Mouse (Mus musculus) granulocyte monocyte progenitor cell, adult 5-6 weeks (primary cell): ENCODE data around the gene AC131692.1. TPM values are rescaled to one million over a fixed set of nuclear protein-coding genes. Genes with fewer than 3 reads are reported as not detected.

ENCODE experiments used
- ATAC-seq: replicated peaks from 2 replicates; pipeline ENCODE4 v1.8.0; 2016; ENCODE audit warnings: mild to moderate bottlenecking, moderate TSS enrichment, inconsistent platforms; ENCODE audit not compliant: poor library complexity, severe bottlenecking
- total RNA-seq, 2 experiments: library from RNA; stranded (forward) in 1 of 2; stranded (reverse) in 1 of 2; fragments of 200-712, 200-1000 nt in 1 of 2; fragments of >200 nt in 1 of 2; fragmentation: Nextera tagmentation in 1 of 2; gene quantifications; 2 replicates each; pipeline ENCODE4 v1.2.3; 2014 to 2017

AC131692.1 gene
- total RNA-seq, 2 experiments from 2014 or later, result 2.2 TPM; not detected in 1

- peak; percentile 71 for ATAC-seq
Measured at GRCm38 (mm10) chr19:6141394-6141749, 47.2 kb downstream of the AC131692.1 start, which contains the start of gene Arl2. Arl2 (minus strand) TSS chr19:6141548.

GRCm38 (mm10) chr19:6144842-6145241 is 50.6 kb downstream of the AC131692.1 start:
- ATAC-seq, result no peak

Other genes starting within 250 kb of the AC131692.1 start
Only the 30 nearest of the 31 such genes appear.
- 17.9 and 25.4 TPM in 2 replicates for gene Frmd8, start 219.1 kb upstream of the AC131692.1 start, total RNA-seq (2014; fragmentation: Nextera tagmentation)
- 19.0 and 28.4 TPM in 2 replicates for gene Frmd8, start 219.1 kb upstream of the AC131692.1 start, total RNA-seq (2017)
- 38.2 and 44.5 TPM in 2 replicates for gene Slc25a45, start 216.6 kb upstream of the AC131692.1 start, total RNA-seq (2014; fragmentation: Nextera tagmentation)
- 35.5 and 35.6 TPM in 2 replicates for gene Slc25a45, start 216.6 kb upstream of the AC131692.1 start, total RNA-seq (2017)
- gene Tigd3, start 200.3 kb upstream of the AC131692.1 start, total RNA-seq (2014; fragmentation: Nextera tagmentation), result 1.1 and 2.5 TPM in 2 replicates
- gene Tigd3, start 200.3 kb upstream of the AC131692.1 start, total RNA-seq (2017), result 2.3 and 4.4 TPM in 2 replicates
- 97.3 and 126 TPM in 2 replicates for gene Dpf2, start 181.4 kb upstream of the AC131692.1 start, total RNA-seq (2014; fragmentation: Nextera tagmentation)
- gene Dpf2, start 181.4 kb upstream of the AC131692.1 start, total RNA-seq (2017), result 62.7 and 108 TPM in 2 replicates
- gene Cdc42ep2, start 169.6 kb upstream of the AC131692.1 start, total RNA-seq (2014; fragmentation: Nextera tagmentation), result 0.23 TPM in 1 of 2 replicates, not detected in the other
- not detected in 2 replicates for gene Cdc42ep2, start 169.6 kb upstream of the AC131692.1 start, total RNA-seq (2017)
- 122 and 129 TPM in 2 replicates for gene Pola2, start 130.2 kb upstream of the AC131692.1 start, total RNA-seq (2014; fragmentation: Nextera tagmentation)
- gene Pola2, start 130.2 kb upstream of the AC131692.1 start, total RNA-seq (2017), result 56.9 and 64.9 TPM in 2 replicates
- not detected in 2 replicates for gene Slc22a20, start 108.3 kb upstream of the AC131692.1 start, total RNA-seq (2014; fragmentation: Nextera tagmentation)
- gene Slc22a20, start 108.3 kb upstream of the AC131692.1 start, total RNA-seq (2017), result not detected in 2 replicates
- 35.2 and 38.6 TPM in 2 replicates for gene Capn1, start 78.5 kb upstream of the AC131692.1 start, total RNA-seq (2014; fragmentation: Nextera tagmentation)
- gene Capn1, start 78.5 kb upstream of the AC131692.1 start, total RNA-seq (2017), result 32.2 and 37.7 TPM in 2 replicates
- 33.6 and 46.5 TPM in 2 replicates for gene Syvn1, start 47.8 kb upstream of the AC131692.1 start, total RNA-seq (2014; fragmentation: Nextera tagmentation)
- 3.8 and 8.2 TPM in 2 replicates for gene Syvn1, start 47.8 kb upstream of the AC131692.1 start, total RNA-seq (2017)
- 39.7 and 52.3 TPM in 2 replicates for gene Mrpl49, start 36.6 kb upstream of the AC131692.1 start, total RNA-seq (2014; fragmentation: Nextera tagmentation)
- gene Mrpl49, start 36.6 kb upstream of the AC131692.1 start, total RNA-seq (2017), result 45.2 and 46.1 TPM in 2 replicates
- gene Fau, start 36.6 kb upstream of the AC131692.1 start, total RNA-seq (2014; fragmentation: Nextera tagmentation), result 2,326 and 2,717 TPM in 2 replicates
- 1,639 and 2,001 TPM in 2 replicates for gene Fau, start 36.6 kb upstream of the AC131692.1 start, total RNA-seq (2017)
- 5.0 and 17.6 TPM in 2 replicates for gene Znhit2, start 33.2 kb upstream of the AC131692.1 start, total RNA-seq (2014; fragmentation: Nextera tagmentation)
- 13.7 and 17.6 TPM in 2 replicates for gene Znhit2, start 33.2 kb upstream of the AC131692.1 start, total RNA-seq (2017)
- gene Tm7sf2, start 26.0 kb upstream of the AC131692.1 start, total RNA-seq (2014; fragmentation: Nextera tagmentation), result 14.4 and 19.3 TPM in 2 replicates
- 3.4 and 4.0 TPM in 2 replicates for gene Tm7sf2, start 26.0 kb upstream of the AC131692.1 start, total RNA-seq (2017)
- gene Vps51, start 17.2 kb upstream of the AC131692.1 start, total RNA-seq (2014; fragmentation: Nextera tagmentation), result 33.1 and 44.0 TPM in 2 replicates
- gene Vps51, start 17.2 kb upstream of the AC131692.1 start, total RNA-seq (2017), result 48.0 and 48.5 TPM in 2 replicates
- not detected in 2 replicates for gene Tmem262, start 14.4 kb upstream of the AC131692.1 start, total RNA-seq (2014; fragmentation: Nextera tagmentation)
- gene Tmem262, start 14.4 kb upstream of the AC131692.1 start, total RNA-seq (2017), result not detected in 2 replicates
- gene Gm28374, start 12.2 kb upstream of the AC131692.1 start, total RNA-seq (2014; fragmentation: Nextera tagmentation), result not detected in 2 replicates
- gene Gm28374, start 12.2 kb upstream of the AC131692.1 start, total RNA-seq (2017), result not detected in 2 replicates
- 11.9 and 21.6 TPM in 2 replicates for gene Zfpl1, start 9.5 kb upstream of the AC131692.1 start, total RNA-seq (2014; fragmentation: Nextera tagmentation)
- 19.9 and 30.2 TPM in 2 replicates for gene Zfpl1, start 9.5 kb upstream of the AC131692.1 start, total RNA-seq (2017)
- 39.0 and 43.6 TPM in 2 replicates for gene Cdca5, start 9.4 kb upstream of the AC131692.1 start, total RNA-seq (2014; fragmentation: Nextera tagmentation)
- 34.8 and 42.1 TPM in 2 replicates for gene Cdca5, start 9.4 kb upstream of the AC131692.1 start, total RNA-seq (2017)
- gene Naaladl1, start 11.4 kb downstream of the AC131692.1 start, total RNA-seq (2014; fragmentation: Nextera tagmentation), result 0.28 and 1.1 TPM in 2 replicates
- not detected in 2 replicates for gene Naaladl1, start 11.4 kb downstream of the AC131692.1 start, total RNA-seq (2017)
- gene Sac3d1, start 24.2 kb downstream of the AC131692.1 start, total RNA-seq (2014; fragmentation: Nextera tagmentation), result 8.5 and 10.2 TPM in 2 replicates
- gene Sac3d1, start 24.2 kb downstream of the AC131692.1 start, total RNA-seq (2017), result 5.9 and 7.2 TPM in 2 replicates
- gene Snx15, start 33.9 kb downstream of the AC131692.1 start, total RNA-seq (2014; fragmentation: Nextera tagmentation), result 31.2 and 31.3 TPM in 2 replicates
- 9.7 and 11.2 TPM in 2 replicates for gene Snx15, start 33.9 kb downstream of the AC131692.1 start, total RNA-seq (2017)
- gene Batf2, start 46.6 kb downstream of the AC131692.1 start, total RNA-seq (2014; fragmentation: Nextera tagmentation), result 5.1 TPM in 1 of 2 replicates, not detected in the other
- 0.77 and 2.3 TPM in 2 replicates for gene Batf2, start 46.6 kb downstream of the AC131692.1 start, total RNA-seq (2017)
- 22.6 and 37.1 TPM in 2 replicates for gene Arl2, start 47.1 kb downstream of the AC131692.1 start, total RNA-seq (2014; fragmentation: Nextera tagmentation)
- gene Arl2, start 47.1 kb downstream of the AC131692.1 start, total RNA-seq (2017), result 27.1 and 30.7 TPM in 2 replicates
- not detected in 2 replicates for gene Majin, start 90.0 kb downstream of the AC131692.1 start, total RNA-seq (2014; fragmentation: Nextera tagmentation)
- not detected in 2 replicates for gene Majin, start 90.0 kb downstream of the AC131692.1 start, total RNA-seq (2017)
- not detected in 2 replicates for gene Gpha2, start 132.0 kb downstream of the AC131692.1 start, total RNA-seq (2014; fragmentation: Nextera tagmentation)
- not detected in 2 replicates for gene Gpha2, start 132.0 kb downstream of the AC131692.1 start, total RNA-seq (2017)
- 3.0 and 3.1 TPM in 2 replicates for gene Ppp2r5b, start 141.5 kb downstream of the AC131692.1 start, total RNA-seq (2014; fragmentation: Nextera tagmentation)
- gene Ppp2r5b, start 141.5 kb downstream of the AC131692.1 start, total RNA-seq (2017), result 1.9 and 3.7 TPM in 2 replicates
- gene Atg2a, start 147.2 kb downstream of the AC131692.1 start, total RNA-seq (2014; fragmentation: Nextera tagmentation), result 18.3 and 30.9 TPM in 2 replicates
- gene Atg2a, start 147.2 kb downstream of the AC131692.1 start, total RNA-seq (2017), result 5.5 and 8.3 TPM in 2 replicates
- 20.4 and 20.6 TPM in 2 replicates for gene Ehd1, start 182.3 kb downstream of the AC131692.1 start, total RNA-seq (2014; fragmentation: Nextera tagmentation)
- gene Ehd1, start 182.3 kb downstream of the AC131692.1 start, total RNA-seq (2017), result 16.2 and 21.6 TPM in 2 replicates
- gene Cdc42bpg, start 212.0 kb downstream of the AC131692.1 start, total RNA-seq (2014; fragmentation: Nextera tagmentation), result 2.6 and 4.1 TPM in 2 replicates
- 3.6 and 4.4 TPM in 2 replicates for gene Cdc42bpg, start 212.0 kb downstream of the AC131692.1 start, total RNA-seq (2017)
- gene Men1, start 240.6 kb downstream of the AC131692.1 start, total RNA-seq (2014; fragmentation: Nextera tagmentation), result 37.7 and 54.2 TPM in 2 replicates
- gene Men1, start 240.6 kb downstream of the AC131692.1 start, total RNA-seq (2017), result 30.5 and 33.4 TPM in 2 replicates